Mouse (Mus musculus) frontal cortex, adult (tissue): ENCODE data around the gene St8sia1.

Experiments
- ATAC-seq: cut with Nextera tagmentation; 2 replicates; pipeline ENCODE4 v1.9.2; 2017; ENCODE audit warnings: mild to moderate bottlenecking, moderate library complexity, mixed read lengths; ENCODE audit not compliant: low TSS enrichment

St8sia1 gene

GRCm38 (mm10) chr6:142830221-142830620 lies 134.0 kb downstream of the St8sia1 start:
- ATAC-seq, result no peak

GRCm38 (mm10) chr6:142825449-142825848 lies 138.8 kb downstream of the St8sia1 start:
- ATAC-seq, result peak; percentile 57; the same call in 1 of the 2 replicates

- ATAC-seq, result no peak
These were observed 141.1 kb downstream of the St8sia1 start for GRCm38 (mm10) chr6:142823008-142823787.

GRCm38 (mm10) chr6:142818306-142818705 lies 145.9 kb downstream of the St8sia1 start:
- ATAC-seq, result no peak

- no peak for ATAC-seq
These were observed 148.7 kb downstream of the St8sia1 start for GRCm38 (mm10) chr6:142815513-142815912.

GRCm38 (mm10) chr6:142814495-142814921 lies 149.7 kb downstream of the St8sia1 start:
- peak; percentile 95 for ATAC-seq

GRCm38 (mm10) chr6:142814011-142814410 lies 150.2 kb downstream of the St8sia1 start:
- ATAC-seq, result no peak

- ATAC-seq, result no peak
These were observed 151.3 kb downstream of the St8sia1 start for GRCm38 (mm10) chr6:142812969-142813368.

GRCm38 (mm10) chr6:142810239-142810638 lies 154.0 kb downstream of the St8sia1 start:
- ATAC-seq, result no peak

GRCm38 (mm10) chr6:142809373-142810098 lies 154.7 kb downstream of the St8sia1 start:
- no peak for ATAC-seq

GRCm38 (mm10) chr6:142806326-142806725 lies 157.9 kb downstream of the St8sia1 start:
- no peak for ATAC-seq

- ATAC-seq, result no peak
These were observed 159.8 kb downstream of the St8sia1 start, which contains the start of gene Sult6b2 for GRCm38 (mm10) chr6:142804402-142804801. Gene Sult6b2 (minus strand): TSS chr6:142804502.

- ATAC-seq, result no peak
These were observed 161.4 kb downstream of the St8sia1 start for GRCm38 (mm10) chr6:142802617-142803525.

- ATAC-seq, result no peak
These were observed 162.6 kb downstream of the St8sia1 start for GRCm38 (mm10) chr6:142801687-142802086.

- ATAC-seq, result no peak
These were observed 164.4 kb downstream of the St8sia1 start for GRCm38 (mm10) chr6:142799704-142800374.

GRCm38 (mm10) chr6:142798837-142799236 lies 165.4 kb downstream of the St8sia1 start:
- ATAC-seq, result no peak

- no peak for ATAC-seq
These were observed 166.3 kb downstream of the St8sia1 start for GRCm38 (mm10) chr6:142797996-142798395.

GRCm38 (mm10) chr6:142795655-142796441 lies 168.4 kb downstream of the St8sia1 start:
- no peak for ATAC-seq

- ATAC-seq, result no peak
These were observed 169.2 kb downstream of the St8sia1 start for GRCm38 (mm10) chr6:142795087-142795486.

GRCm38 (mm10) chr6:142793468-142793867 lies 170.8 kb downstream of the St8sia1 start:
- peak; percentile 62 for ATAC-seq
